Mouse (Mus musculus) brain, embryonic 14.5 days (tissue): ENCODE results near the gene Dnaic1.

Experiments used
- CTCF ChIP-seq: fragments of 200-500 bp; IDR thresholded peaks from 2 replicates; pipeline ENCODE4 v1.5.1; 2012; ENCODE audit warnings: inconsistent platforms, mild to moderate bottlenecking, moderate library complexity, borderline replicate concordance; ENCODE audit not compliant: insufficient read depth, insufficient read length; ENCODE audit errors: extremely low read depth
- POLR2A ChIP-seq: fragments of 200-500 bp; IDR thresholded peaks from 2 replicates; pipeline ENCODE4 v1.6.1; 2012; ENCODE audit warnings: mild to moderate bottlenecking, inconsistent platforms, borderline replicate concordance; ENCODE audit not compliant: poor library complexity, insufficient read depth, insufficient read length, severe bottlenecking; ENCODE audit errors: extremely low read depth

- TF ChIP-seq POLR2A (peak; percentile 84), CTCF (no peak)
These were observed 70.4 kb downstream of the Dnaic1 start, which contains the start of gene Enho for GRCm38 (mm10) chr4:41639913-41640507.
